Mouse (Mus musculus) forebrain, embryonic 10.5 days (tissue): ENCODE measurements around the gene Stk38. TPM values are rescaled to one million over a fixed set of nuclear protein-coding genes. Genes with fewer than 3 reads are reported as not detected.

ENCODE experiments used
- DNase-seq: peaks from one replicate; pipeline ENCODE4 v3.0.0-alpha.2; 2017; ENCODE audit warnings: low spot score; ENCODE audit errors: extremely low spot score
- H3K27ac ChIP-seq: fragments of 300-500 bp; sonication (generic); 2 replicates; pipeline ENCODE4 v1.5.1; 2016; ENCODE audit warnings: mild to moderate bottlenecking
- H3K27me3 ChIP-seq: fragments of 300-500 bp; sonication (generic); 2 replicates; pipeline ENCODE4 v1.6.1; 2016; ENCODE audit warnings: mild to moderate bottlenecking; ENCODE audit not compliant: poor library complexity, severe bottlenecking
- H3K36me3 ChIP-seq: fragments of 300-500 bp; sonication (generic); replicated peaks from 2 replicates; pipeline ENCODE4 v1.6.1; 2016; ENCODE audit warnings: mild to moderate bottlenecking, moderate library complexity
- H3K4me1 ChIP-seq: fragments of 300-500 bp; sonication (generic); 2 replicates; pipeline ENCODE4 v1.6.1; 2016
- H3K4me3 ChIP-seq: fragments of 300-500 bp; sonication (generic); 2 replicates; pipeline ENCODE4 v1.5.1; 2016; ENCODE audit warnings: mild to moderate bottlenecking, moderate library complexity
- H3K9me3 ChIP-seq: fragments of 300-500 bp; sonication (generic); 2 replicates; pipeline ENCODE4 v1.6.1; 2016; ENCODE audit warnings: mild to moderate bottlenecking, moderate library complexity
- WGBS: fragments of 180-500 bp; shearing (Covaris S2); methylation state at CpG from one replicate; pipeline ENCODE4 v1.1.7; 2016; 5-methylcytosine and 5-hydroxymethylcytosine counted together
- polyA plus RNA-seq: library from polyadenylated mRNA; unstranded; fragments of >200 nt; fragmentation: Nextera tagmentation; extraction: Ambion mirVana; gene quantifications from 2 replicates; pipeline ENCODE4 v1.2.1, GENCODE M21; 2016

Stk38 gene
- polyA plus RNA-seq, 1 experiment from 2014 or later = 117 TPM

GRCm38 (mm10) chr17:28936622-28937345 is 71.0 kb downstream of the Stk38 start:
- no peak overlapping the region for H3K4me3 ChIP-seq
- no peaks in the 10 kb centered on the region for H3K4me1 ChIP-seq
- WGBS = 83% methylated on average over 10 of the region's 10 CpGs
- H3K9me3 ChIP-seq = peaks cover 10% of the 10 kb centered on the region
- no peaks in the 10 kb centered on the region for H3K36me3 ChIP-seq
- no peak for DNase-seq
- no peak overlapping the region for H3K27ac ChIP-seq
- no peaks in the 10 kb centered on the region for H3K27me3 ChIP-seq

- DNase-seq = no peak
- 84% methylated on average over 7 of the region's 7 CpGs for WGBS
- H3K4me3 ChIP-seq = no peak overlapping the region
Measured at GRCm38 (mm10) chr17:28936133-28936532, 71.7 kb downstream of the Stk38 start.

GRCm38 (mm10) chr17:28934120-28934916 is 73.5 kb downstream of the Stk38 start:
- Histone ChIP-seq H3K4me1 (peaks cover 16% of the 10 kb centered on the region), H3K27me3 (no peaks in the 10 kb centered on the region), H3K4me3 (no peak overlapping the region), H3K27ac (no peak overlapping the region; the same call in 1 of the 2 replicates), H3K9me3 (peaks cover 4% of the 10 kb centered on the region; the same call in 1 of the 2 replicates), H3K36me3 (no peaks in the 10 kb centered on the region)
- WGBS = 80% methylated on average over 19 of the region's 19 CpGs
- DNase-seq = no peak

More at GRCm38 (mm10) chr17:28936133-28936532, 71.7 kb downstream of the Stk38 start:
- no peak overlapping the region for H3K27ac ChIP-seq
- H3K36me3 ChIP-seq = no peaks in the 10 kb centered on the region
- H3K27me3 ChIP-seq = no peaks in the 10 kb centered on the region
- H3K4me1 ChIP-seq = 0 out of 2 replicates have a peak, but pooled peaks cover 5% of the 10 kb centered on the region
- H3K9me3 ChIP-seq = peaks cover 8% of the 10 kb centered on the region

GRCm38 (mm10) chr17:28932274-28932673 is 75.5 kb downstream of the Stk38 start:
- Histone ChIP-seq H3K27ac (no peak overlapping the region), H3K9me3 (peaks cover 4% of the 10 kb centered on the region; the same call in 1 of the 2 replicates), H3K27me3 (no peaks in the 10 kb centered on the region), H3K36me3 (no peaks in the 10 kb centered on the region), H3K4me3 (no peak overlapping the region), H3K4me1 (peaks cover 16% of the 10 kb centered on the region)
- no peak for DNase-seq
- WGBS = 91% methylated on average over 4 of the region's 4 CpGs

- peaks cover 16% of the 10 kb centered on the region for H3K4me1 ChIP-seq
- no peak for DNase-seq
- no peak overlapping the region for H3K4me3 ChIP-seq
- peak overlapping the region; percentile 86; the same call in 1 of the 2 replicates for H3K27ac ChIP-seq
- peaks cover 3% of the 10 kb centered on the region; the same call in 1 of the 2 replicates for H3K9me3 ChIP-seq
- 93% methylated on average over 18 of the region's 18 CpGs for WGBS
- no peaks in the 10 kb centered on the region for H3K36me3 ChIP-seq
- no peaks in the 10 kb centered on the region for H3K27me3 ChIP-seq
Measured at GRCm38 (mm10) chr17:28931436-28932211, 76.2 kb downstream of the Stk38 start.

GRCm38 (mm10) chr17:28930392-28931074 is 77.3 kb downstream of the Stk38 start:
- Histone ChIP-seq H3K36me3 (no peaks in the 10 kb centered on the region), H3K27me3 (no peaks in the 10 kb centered on the region), H3K4me3 (peak overlapping the region; percentile 23), H3K4me1 (peaks cover 22% of the 10 kb centered on the region), H3K27ac (peak overlapping the region; percentile 86), H3K9me3 (no peaks in the 10 kb centered on the region)
- WGBS = 38% methylated on average over 14 of the region's 14 CpGs
- DNase-seq = peak; percentile 41

GRCm38 (mm10) chr17:28929369-28929768 is 78.4 kb downstream of the Stk38 start:
- 95% methylated on average over 4 of the region's 4 CpGs for WGBS
- Histone ChIP-seq H3K27ac (no peak overlapping the region), H3K36me3 (no peaks in the 10 kb centered on the region), H3K4me1 (peaks cover 22% of the 10 kb centered on the region), H3K4me3 (no peak overlapping the region), H3K9me3 (no peaks in the 10 kb centered on the region), H3K27me3 (no peaks in the 10 kb centered on the region)
- no peak for DNase-seq

- no peak overlapping the region for H3K4me3 ChIP-seq
- H3K9me3 ChIP-seq = no peaks in the 10 kb centered on the region
- H3K36me3 ChIP-seq = no peaks in the 10 kb centered on the region
- WGBS = 93% methylated on average over 9 of the region's 9 CpGs
- no peaks in the 10 kb centered on the region for H3K27me3 ChIP-seq
- H3K4me1 ChIP-seq = peaks cover 31% of the 10 kb centered on the region
- DNase-seq = no peak
- no peak overlapping the region for H3K27ac ChIP-seq
Measured at GRCm38 (mm10) chr17:28928004-28928403, 79.8 kb downstream of the Stk38 start.

- H3K4me1 ChIP-seq = peaks cover 34% of the 10 kb centered on the region
- 51% methylated on average over 15 of the region's 15 CpGs for WGBS
- H3K9me3 ChIP-seq = no peaks in the 10 kb centered on the region
- H3K27me3 ChIP-seq = no peaks in the 10 kb centered on the region
- no peaks in the 10 kb centered on the region for H3K36me3 ChIP-seq
- peak; percentile 58 for DNase-seq
- no peak overlapping the region for H3K4me3 ChIP-seq
- no peak overlapping the region for H3K27ac ChIP-seq
Measured at GRCm38 (mm10) chr17:28926866-28927635, 80.7 kb downstream of the Stk38 start.

- Histone ChIP-seq H3K27me3 (no peaks in the 10 kb centered on the region), H3K4me1 (peaks cover 31% of the 10 kb centered on the region), H3K4me3 (no peak overlapping the region), H3K9me3 (no peaks in the 10 kb centered on the region), H3K27ac (no peak overlapping the region), H3K36me3 (no peaks in the 10 kb centered on the region)
- WGBS = 14% methylated on average over 13 of the region's 13 CpGs
- peak; percentile 83 for DNase-seq
Measured at GRCm38 (mm10) chr17:28926380-28926779, 81.4 kb downstream of the Stk38 start.

GRCm38 (mm10) chr17:28924957-28925595 is 82.7 kb downstream of the Stk38 start:
- WGBS = 87% methylated on average over 8 of the region's 8 CpGs
- no peaks in the 10 kb centered on the region for H3K27me3 ChIP-seq
- peaks cover 24% of the 10 kb centered on the region for H3K4me1 ChIP-seq
- no peak overlapping the region for H3K4me3 ChIP-seq
- DNase-seq = no peak
- no peak overlapping the region for H3K27ac ChIP-seq
- no peaks in the 10 kb centered on the region for H3K9me3 ChIP-seq
- no peaks in the 10 kb centered on the region for H3K36me3 ChIP-seq
